Mouse (Mus musculus): ENCODE measurements around the gene Golt1a.
"Not testable (repeated sequence)": the region's sequence is repeated elsewhere in the genome, so short reads cannot be mapped to it uniquely, and the experiment has no call there.

The Golt1a gene

DNA sequence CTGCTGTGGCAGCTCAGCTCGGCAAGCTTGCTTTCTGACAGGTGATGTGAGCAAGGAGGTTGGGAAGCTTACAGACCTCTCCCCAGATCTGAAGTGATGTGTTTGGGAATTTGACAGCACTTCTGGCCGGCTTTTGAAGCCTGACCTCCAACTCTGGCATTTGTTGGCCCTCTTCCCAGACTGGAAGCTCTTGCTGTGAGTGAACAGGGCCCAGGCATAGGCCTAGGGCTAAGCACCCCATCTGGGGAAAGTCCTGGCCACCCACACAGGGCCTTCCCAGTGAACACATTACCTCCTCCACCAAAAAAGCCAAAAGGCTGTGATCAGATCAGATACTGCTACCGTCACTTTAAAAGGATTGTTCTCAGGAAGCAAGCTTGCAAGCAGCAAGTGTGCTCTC, 7.1 kb upstream of the Golt1a start:
- in situ Hi-C loops (cut with MseI, MboI): loop anchor here in 1 of 2 experiments (5.0 kb wide), 1 partner anchor 120 kb away; no protein-coding TSS in a partner anchor

DNA sequence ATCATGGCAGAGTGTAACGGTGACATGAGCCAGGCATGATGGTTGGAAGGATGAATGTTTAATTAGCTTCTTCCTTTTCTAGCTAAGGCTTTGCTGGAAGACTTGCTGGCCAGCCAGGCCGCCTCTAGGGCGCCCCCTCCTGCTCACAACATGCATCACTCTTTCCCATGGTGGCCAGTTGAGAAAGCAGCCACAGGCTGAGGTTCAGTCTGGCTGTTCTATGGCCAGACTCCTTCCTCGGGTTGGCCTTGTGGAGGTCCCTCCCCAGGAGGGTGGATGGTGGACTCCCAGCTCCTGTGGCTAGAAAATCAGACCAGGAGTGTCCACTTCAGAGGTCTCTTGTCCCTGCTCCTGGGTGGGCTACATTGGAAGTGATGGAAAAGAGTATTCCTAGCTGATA, 2.8 kb upstream of the Golt1a start:
- in situ Hi-C loops (cut with MseI, MboI): loop anchor here in 1 of 2 experiments (5.0 kb wide), 1 partner anchor 125 kb away; no protein-coding TSS in a partner anchor

GRCm38 (mm10) chr1:133307318-133307717, 2.3 kb upstream of the Golt1a start:
- in situ Hi-C loops (cut with MseI, MboI): loop anchor here in 1 of 2 experiments (5.0 kb wide), 1 partner anchor 125 kb away; no protein-coding TSS in a partner anchor

DNA sequence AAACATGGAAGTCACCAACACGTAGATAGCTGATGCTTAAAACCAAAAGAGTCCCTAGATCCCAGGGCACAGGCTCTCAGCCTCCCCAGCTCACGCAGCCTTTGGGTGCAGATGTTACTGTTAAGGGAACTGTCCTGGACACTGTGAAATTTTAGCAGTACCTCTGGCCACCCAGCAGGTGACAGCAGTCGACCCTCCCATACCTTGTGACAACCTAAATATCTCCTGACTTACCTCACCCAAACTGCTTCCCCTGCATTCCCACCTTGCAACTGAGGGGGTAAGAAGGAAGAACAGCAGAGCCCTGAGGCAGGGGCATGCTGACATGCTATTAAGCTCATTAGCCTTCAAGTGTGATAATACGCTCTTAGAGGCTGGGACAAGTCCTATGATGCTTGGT, 1.6 kb downstream of the Golt1a start:
- in situ Hi-C loops (cut with MseI, MboI): no loop called here

- in situ Hi-C loops (cut with MseI, MboI): no loop called here
Observed at GRCm38 (mm10) chr1:133311946-133312345, 2.3 kb downstream of the Golt1a start.

DNA sequence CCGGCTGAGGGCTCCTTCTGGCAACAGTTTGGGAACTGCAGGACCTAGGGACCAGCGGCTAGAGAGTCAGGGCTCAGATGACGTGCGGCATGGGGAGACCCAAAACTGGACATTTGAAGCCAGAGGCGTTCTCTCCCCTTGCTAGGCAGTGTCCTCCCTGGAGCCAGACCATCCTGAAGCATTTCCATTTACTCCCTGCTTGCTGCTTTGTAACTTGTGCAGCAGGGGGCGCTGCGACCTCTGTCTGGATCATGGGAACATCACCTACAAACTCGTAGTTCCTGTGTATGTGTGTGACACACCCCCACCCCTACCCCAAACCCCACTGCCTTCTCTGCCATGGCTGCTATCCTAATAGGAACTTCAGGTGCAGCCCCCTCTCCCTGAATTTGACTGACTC, 4.8 kb downstream of the Golt1a start:
- in situ Hi-C loops (cut with MseI, MboI): no loop called here

DNA sequence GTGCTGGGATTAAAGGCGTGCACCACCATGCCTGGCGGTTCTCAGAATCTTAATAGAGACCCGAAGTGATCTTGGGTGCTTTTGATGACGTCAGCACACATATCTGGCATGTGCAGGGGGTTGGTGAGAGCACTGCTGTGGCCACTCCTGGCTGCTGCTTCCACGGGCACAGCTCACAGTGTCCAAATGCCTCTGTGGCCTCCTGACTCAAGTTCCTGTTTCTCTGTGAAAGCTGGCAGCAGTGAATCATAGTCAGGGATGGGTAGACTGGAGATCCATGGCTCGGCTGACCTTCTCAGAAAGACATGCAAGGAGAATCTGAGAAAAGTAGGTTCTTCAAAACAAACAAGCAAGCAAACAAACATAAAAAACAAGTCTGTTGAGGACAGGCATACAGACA, 6.2 kb downstream of the Golt1a start:
- in situ Hi-C loops (cut with MseI, MboI): loop anchor here (5.0 kb wide), 2 partner anchors 37 to 42 kb away; partner anchors contain the start of gene Ren1 (in 1 of the 2)

DNA sequence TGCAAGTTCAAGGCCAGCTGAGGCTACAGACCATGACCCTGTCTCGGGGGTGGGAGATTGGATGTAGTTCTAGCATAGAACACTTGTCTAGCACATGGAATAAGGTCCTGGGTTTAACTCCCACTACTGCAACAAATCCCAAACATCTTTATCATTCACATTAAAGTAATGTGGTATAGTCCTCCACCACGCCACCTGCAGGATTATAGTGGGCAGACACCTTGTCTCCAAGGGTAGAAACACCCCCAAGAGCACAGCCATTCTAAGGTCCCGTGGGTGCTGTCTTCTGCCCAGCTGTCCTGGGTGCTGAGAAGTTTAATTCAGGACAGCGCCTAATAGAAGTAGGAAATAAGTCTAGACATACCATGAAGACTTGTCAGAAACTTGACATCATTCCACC, 7.0 kb downstream of the Golt1a start:
- in situ Hi-C loops (cut with MseI, MboI): loop anchor here (5.0 kb wide), 2 partner anchors 36 to 41 kb away; partner anchors contain the start of gene Ren1 (in 1 of the 2)

DNA sequence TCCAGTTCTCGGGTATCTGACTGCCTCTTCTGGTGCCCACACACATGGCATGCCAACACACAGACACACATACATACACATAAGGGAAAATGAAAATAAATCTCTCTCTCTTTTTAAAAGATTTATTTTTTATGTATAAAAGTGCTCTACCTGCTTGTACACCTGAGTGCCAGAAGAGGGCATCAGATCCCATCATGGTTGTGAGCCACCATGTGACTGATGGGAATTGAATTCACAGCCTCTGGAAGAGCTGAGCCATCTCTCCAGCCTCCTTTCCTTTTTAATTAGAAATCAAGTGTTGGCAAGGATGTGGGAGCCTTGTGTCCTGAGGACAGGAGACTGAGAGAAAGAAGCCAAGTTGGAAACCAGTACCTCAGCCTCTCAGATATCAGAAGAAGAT, 7.5 kb downstream of the Golt1a start:
- in situ Hi-C loops (cut with MseI, MboI): loop anchor here (5.0 kb wide), 2 partner anchors 35 to 40 kb away; partner anchors contain the start of gene Ren1 (in 1 of the 2)

DNA sequence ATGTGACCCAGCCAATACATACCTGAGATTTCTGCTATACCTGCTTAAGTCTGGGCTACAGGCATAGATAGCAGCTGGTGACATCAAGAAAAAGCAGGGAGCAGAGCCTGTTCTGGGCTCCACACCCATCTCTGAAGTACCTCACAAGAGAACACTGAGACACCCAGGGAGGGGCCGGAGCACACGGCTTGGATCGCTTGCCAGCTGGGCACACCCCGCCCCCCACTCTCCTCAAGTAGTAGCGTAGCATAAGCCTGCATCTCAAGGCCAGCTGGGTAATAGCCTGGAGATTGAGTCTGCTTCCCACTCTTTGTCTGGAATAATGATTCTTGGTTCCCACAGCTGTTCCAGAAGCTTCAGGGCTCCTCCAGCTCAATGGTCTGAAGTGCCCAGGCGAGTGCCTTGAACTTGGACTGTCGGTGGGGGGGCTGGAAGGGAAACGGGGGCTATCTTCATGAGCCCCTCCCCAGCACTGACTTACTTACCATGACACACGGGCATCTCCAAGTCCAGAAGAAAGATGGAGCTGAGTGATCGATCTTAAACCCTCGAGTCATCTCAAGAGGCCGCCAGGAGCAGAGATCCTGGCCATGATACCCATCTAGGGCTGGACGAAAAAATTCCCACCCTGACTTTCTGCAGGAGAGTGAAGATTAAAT, 11.8 kb downstream of the Golt1a start, which contains the start of gene Kiss1:
Gene Kiss1, plus strand, starts transcription at position 609 of the 659 bp plus-strand sequence.
- in situ Hi-C loops (cut with MseI, MboI): no loop called here

DNA sequence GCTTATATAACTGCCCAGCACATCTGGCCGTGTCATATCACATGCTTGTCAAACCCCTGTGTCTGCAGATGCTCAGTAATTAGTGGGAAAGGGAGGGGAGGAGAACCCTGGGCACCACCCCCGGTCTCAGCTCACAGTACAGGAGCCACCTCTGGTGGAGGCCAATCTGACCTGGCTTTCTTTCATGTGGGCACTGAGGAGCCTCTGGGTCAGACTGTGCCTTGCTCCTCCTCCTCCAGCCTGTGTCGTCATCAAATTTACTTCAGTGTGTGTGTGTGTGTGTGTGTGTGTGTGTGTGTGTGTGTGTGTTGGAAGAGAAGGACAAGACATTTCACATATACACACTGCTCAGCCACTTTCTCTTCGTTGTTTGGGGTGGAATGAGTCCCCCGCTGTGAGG, 13.7 kb downstream of the Golt1a start:
- in situ Hi-C loops (cut with MseI, MboI): no loop called here

DNA sequence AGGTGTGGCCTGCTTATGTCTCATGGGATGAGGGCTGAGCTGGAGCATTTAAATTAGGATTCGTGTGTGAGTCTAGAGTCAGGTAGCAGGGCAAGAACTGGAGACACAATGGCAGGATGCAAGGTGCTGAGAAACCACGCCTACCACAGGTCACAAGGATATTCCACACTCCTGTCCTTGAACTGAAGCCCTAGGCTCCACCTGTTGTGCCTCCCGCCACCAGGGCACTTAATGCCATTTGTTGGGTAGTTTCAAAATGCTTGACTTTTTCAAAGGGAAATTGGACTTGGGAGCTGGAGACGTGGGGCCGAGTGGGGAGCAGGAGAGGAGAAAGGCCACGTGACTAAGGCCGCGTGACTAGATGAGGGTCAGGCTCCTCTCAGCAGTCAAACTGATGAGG, 16.4 kb downstream of the Golt1a start:
- in situ Hi-C loops (cut with MseI, MboI): no loop called here

DNA sequence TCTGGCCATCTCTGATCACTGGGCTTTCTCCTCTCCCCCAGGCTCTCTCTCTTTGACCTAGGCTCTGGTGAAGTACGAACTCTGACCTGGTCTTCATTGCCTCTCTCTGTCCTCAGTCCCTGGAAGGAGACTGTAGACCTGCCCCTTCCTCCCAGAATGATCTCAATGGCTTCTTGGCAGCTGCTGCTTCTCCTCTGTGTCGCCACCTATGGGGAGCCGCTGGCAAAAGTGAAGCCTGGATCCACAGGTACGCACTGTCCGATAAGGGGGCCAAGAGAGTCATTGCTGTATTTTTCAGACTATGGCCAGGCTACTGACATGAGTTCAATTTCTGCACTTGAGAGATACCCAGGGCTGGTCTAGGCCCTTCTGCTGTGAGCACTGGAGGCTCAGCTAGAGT, 17.5 kb downstream of the Golt1a start:
- in situ Hi-C loops (cut with MseI, MboI): no loop called here

DNA sequence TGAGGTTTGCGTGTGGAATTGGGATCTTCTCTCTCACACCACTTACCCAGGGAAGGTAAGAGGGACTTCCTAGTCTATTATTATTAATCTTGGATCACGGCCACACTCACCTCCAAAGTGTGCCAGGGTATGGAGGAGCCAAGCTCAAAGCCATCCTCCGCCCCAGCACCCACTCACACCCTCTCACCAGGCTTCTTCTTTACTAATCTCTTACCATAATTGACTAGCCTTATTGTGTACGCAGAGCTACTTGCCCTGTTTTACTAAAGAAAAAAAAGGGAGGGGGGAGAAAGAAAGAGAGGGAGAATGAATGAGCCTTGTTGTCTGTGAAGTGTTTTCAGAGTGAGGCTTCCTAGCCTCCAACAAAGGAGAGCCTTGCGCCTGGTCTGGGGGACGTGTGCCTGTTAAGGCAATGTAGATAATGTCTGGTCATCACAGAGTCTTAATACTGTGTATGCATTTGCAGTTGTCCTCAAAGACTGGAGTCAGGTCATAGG, 18.7 kb downstream of the Golt1a start:
- in situ Hi-C loops (cut with MseI, MboI): no loop called here

GRCm38 (mm10) chr1:133328896-133329637, 19.5 kb downstream of the Golt1a start:
- in situ Hi-C loops (cut with MseI, MboI): no loop called here

DNA sequence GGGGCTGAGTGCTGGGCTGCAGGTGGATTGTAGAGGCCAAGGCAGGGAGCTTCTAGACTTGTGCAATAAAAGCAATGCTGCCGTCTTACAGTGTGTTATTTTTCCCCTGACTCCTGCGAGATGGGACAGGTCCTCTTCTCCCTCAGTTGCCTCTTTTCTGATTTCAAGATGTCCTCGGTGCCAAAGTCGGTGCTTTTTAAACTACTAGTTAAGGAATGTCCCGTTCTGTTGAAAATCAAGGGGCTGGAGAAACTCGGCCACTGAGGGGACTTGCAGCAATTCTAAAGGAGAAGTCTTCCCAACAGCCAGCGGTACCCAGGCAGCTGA, 20.0 kb downstream of the Golt1a start:
- in situ Hi-C loops (cut with MseI, MboI): no loop called here

DNA sequence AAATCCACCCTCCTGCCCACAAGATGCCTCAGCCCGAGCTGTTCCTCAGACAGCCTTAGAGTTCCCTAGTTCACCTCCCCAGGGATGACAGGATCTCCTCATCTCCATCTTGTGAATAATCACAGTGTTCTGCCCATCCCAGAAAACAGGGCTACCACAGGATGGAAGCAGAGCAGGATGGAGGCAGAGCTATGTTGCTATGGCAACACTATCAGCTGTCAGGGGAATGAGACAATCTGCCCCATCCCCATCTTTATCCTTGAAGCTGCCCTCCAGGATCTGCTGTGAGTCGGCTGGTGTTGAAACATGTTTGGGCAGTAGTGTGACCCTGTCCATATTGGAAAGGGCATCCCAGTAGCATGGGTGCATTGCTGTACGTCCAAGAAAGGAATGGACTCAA, 21.5 kb downstream of the Golt1a start:
- in situ Hi-C loops (cut with MseI, MboI): no loop called here

GRCm38 (mm10) chr1:133332656-133333430, 23.2 kb downstream of the Golt1a start:
- in situ Hi-C loops (cut with MseI, MboI): no loop called here

DNA sequence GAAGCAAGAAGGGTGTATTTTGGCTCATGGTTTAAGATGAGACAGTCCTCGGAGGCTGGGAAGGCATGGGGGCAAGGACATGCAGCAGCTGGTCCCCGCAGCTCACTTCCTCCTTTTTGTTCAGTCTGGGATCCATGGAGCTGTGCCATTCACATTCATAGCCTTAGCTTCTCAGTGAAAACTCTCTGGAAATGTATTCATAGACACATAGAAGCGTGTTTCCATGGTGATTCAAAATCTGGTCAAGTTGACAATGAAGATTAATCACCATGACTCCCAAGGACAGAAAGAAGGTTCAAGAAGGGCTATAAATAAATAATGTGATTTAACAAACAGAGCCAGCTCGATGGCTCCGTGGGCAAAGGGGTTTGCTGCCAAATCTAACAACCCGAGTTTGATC, 24.3 kb downstream of the Golt1a start:
- in situ Hi-C loops (cut with MseI, MboI): no loop called here

DNA sequence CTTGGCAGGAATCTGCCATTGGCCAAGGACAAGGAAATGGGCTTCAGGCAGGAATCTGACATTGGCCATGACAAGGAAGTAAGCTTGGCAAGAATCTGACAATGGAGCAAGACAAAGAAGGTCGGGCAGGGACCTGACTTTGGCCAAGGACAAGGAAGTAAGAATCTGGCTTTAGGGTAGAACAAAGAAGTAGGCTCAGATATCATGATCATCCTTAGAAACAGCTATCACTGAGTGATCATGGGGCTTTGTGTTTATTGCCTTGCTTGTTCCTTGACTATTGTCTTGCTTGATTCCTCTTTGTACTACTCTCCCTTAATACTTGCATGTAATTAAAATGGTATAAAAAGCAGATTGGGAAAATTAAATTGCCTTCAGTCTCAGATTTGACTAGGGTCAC, 30.8 kb downstream of the Golt1a start:
- in situ Hi-C loops (cut with MseI, MboI): not testable (repeated sequence)

DNA sequence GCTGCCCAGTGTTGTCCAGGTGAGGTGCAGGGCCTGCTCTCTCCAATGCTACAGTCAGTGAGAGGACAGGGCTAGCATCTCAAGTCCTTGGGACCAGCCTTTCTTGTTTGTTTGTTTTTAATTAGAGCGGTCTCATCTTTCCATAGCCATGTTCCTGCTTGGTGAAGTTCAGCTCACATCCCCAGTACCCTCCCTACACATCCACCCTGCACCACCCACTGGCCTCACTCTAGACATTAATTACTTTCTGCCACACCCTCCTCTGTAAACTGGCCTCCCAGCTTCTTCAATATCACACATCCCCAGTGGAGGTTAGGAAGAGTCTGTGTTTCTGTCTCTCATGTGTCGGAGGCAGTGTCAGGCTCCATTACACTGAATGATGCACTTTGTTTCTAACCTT, 34.8 kb downstream of the Golt1a start:
- in situ Hi-C loops (cut with MseI, MboI): no loop called here

GRCm38 (mm10) chr1:133346531-133346930, 36.9 kb downstream of the Golt1a start:
- in situ Hi-C loops (cut with MseI, MboI): no loop called here
